Mouse (Mus musculus) frontal cortex, postnatal 14 days (tissue): ENCODE measurements around the gene Cabp4.

ENCODE experiments used
- DNase-seq, 2 experiments: peaks; one replicate each; pipeline ENCODE4 v3.0.0; 2022; ENCODE audit warnings: low spot score in 2 of 2

Cabp4 gene

DNA sequence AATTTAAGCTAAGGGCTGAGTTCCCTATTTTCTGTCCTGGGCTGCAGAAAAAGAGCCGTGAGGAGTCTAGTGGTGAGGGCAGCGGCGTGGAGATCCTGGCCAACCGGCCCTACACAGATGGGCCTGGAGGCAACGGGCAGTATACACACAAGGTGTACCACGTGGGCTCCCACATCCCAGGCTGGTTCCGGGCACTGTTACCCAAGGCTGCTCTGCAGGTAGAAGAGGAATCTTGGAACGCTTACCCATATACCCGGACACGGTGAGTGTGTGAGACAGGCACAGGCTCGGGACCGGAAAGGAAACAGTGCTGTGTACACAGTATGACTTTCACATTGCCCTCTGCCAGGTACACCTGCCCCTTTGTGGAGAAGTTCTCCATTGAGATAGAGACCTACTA lies 41.2 kb downstream of the Cabp4 start:
- no peak for DNase-seq

DNA sequence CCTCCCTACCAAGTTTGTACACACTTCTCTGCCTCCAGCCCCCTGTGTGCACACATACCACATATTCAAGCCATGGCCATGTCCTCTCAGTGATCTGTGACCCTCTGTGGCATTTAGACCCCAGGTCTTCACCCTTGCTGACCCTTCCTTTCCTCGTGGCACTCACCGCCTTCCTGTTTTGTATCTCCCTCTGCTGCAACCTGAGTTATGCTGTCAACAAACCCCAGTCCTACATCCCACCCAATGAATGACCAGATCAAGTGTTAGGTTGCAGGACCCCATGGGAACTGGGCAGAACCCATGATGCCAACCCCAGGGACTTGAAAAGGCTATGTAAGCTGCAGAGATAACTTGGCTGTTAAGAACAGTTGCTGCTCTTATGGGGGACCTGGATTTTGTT lies 41.8 kb downstream of the Cabp4 start:
- DNase-seq, result no peak

DNA sequence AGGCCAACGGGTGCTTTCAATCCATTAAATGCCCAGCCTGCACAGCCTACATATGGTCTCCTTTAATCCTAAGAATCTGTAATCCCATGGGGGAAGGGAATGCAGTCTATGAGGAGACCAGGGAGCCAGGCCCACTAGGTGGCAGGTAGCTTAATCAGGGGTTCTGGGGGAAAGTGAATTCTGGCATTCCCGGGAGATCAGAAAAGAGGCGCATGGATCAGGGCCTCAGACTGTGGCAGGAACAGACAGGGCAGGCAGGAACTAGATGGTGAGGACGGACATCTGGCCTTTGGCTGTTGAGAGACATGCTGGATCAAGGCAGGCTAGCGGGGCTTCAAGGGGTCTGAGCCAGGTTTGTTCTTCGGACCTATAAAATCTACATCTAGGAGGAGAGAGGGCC lies 42.4 kb downstream of the Cabp4 start:
- DNase-seq, result no peak

GRCm38 (mm10) chr19:4100718-4101261 lies 43.0 kb downstream of the Cabp4 start:
- peak; percentile 60 to 70 for DNase-seq

DNA sequence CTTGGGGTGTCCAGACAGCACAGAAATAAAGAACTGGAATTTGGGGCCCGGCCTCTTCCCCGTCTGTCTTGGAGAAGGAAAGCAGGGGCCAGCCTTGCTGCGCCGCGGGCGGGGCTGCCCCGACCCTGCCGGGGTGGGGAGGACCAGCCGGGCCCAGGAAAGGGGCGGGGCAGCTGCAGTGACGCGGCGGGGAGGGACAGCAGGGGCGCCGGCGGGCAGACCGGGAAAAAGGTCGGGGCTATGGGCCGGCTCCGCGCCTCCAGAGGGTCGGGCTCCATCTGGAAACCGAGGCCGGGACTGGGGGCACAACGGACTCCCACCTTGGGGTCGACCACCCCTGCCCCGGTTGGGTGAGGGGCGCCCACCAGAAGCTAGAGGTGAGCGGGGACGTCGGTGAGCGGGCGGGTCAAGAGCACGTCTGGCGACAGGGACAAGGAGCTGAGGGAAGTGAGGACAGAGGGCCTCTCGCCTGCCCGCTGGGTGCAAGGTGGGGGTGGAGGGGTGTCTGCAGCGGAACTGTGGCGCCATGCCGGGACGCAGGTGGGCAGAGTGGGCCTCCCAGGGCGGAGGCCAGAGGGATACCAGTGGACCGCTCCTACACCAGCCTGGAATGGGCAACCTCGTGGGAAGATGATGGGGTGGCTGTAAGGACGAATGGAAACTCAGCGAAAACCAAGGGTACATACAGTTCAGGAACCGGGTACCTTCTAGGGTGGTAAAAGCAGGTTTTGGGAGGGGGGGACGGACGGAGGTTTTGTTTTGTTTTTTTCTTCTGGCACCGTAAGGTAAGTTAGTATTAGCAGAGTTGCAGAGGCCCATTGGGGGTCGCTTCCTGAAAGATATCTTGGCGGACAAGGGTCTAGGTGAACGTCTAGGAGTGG lies 43.8 kb downstream of the Cabp4 start, which contains the start of gene Pitpnm1:
TSS of gene Pitpnm1 (plus strand) at position 162 of the 881 bp plus-strand sequence.
- peak in 1 of 2 experiments; percentile 49 for DNase-seq

DNA sequence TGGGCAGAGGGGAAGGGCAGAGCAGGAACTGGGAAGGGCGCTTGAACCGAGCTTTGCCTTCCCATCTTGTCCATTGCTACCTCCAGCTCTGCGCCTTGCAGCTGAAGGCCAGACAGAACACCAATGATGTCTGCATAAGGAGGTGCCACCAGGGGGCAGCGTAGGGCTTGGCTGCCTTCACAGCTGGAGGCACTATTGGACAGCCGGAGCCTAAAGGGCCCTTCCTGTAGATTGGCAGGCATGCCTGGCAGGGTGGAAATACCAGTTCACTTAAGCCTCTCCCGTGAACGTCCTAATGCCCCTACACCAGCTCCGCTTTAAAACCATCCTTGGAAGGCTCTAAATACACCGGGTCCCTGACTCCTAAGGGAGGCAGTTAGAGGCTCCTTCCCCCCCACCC lies 44.8 kb downstream of the Cabp4 start:
- peak; percentile 72 to 86 for DNase-seq

- DNase-seq, result no peak
Observed at GRCm38 (mm10) chr19:4098426-4098825, 45.4 kb downstream of the Cabp4 start.

- DNase-seq, result no peak
Observed at GRCm38 (mm10) chr19:4097441-4097825, 46.4 kb downstream of the Cabp4 start.

DNA sequence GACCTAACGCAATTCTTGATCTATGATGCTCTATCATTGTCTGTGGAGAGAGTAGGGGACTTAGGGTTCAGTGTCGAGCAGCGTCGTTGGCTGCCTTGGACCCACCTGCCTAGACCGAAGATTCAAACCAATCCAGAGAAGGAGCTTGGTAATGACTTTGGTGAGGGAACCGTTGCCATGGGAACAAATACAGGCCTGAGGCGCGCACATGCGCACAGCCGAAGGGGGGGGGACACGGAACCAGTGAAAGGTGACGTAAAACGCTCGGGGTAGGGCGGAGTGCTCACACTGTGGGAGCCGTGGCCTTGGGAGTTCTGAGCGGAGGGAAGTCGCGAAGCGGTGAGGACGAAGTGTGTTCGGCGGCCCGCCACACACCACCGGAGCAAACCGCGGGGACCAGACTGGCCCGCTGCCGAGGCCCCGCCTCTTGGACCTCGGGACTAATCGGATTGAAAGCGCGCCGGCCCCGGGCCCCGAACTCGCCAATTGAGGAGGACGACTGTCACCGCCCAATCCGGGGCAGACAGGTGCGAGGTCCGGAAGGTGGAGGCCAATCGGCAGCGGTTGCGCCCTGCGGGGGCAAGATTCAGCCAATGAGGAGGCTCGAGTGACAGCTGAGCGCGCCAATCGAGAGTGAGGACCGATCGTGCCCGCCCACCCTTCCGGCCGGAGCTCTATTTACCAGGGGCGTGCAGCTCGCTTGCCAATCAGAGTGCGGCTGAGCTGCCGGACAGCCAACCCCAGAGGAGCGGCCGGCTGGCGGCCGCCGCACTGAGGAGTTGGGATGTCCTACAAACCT lies 47.0 kb downstream of the Cabp4 start, which contains the start of gene Cdk2ap2:
TSS of gene Cdk2ap2 (plus strand) at position 541 of the 799 bp plus-strand sequence.
- DNase-seq, result peak; percentile 99 to 100

GRCm38 (mm10) chr19:4095802-4096201 lies 48.0 kb downstream of the Cabp4 start:
- no peak for DNase-seq

DNA sequence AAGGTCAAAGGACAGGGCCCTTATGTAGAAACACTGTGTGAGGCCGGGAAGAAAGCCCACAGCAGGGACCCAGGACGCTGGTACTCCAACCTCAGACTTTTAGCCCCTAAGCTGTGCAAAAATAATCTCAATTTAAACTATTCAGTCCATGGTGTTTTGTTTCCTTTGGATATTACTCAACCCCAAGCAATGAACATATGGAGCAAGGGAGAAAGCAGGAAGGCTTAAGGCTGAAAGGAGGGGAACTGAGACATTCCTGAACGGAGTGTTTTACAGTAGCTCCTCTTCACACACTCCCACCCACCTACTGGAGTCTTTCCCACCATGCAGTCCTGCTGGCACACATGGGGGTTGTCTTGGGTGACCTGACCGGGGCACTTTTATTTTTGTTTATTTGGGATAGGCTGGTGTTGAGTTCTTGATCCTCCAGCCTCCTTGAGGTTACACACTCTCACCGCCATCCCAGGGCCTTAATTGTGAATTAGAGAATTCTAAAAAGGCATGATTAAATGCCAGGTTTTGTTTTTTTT lies 49.0 kb downstream of the Cabp4 start:
- peak in 1 of 2 experiments; percentile 3 for DNase-seq

- DNase-seq, result no peak
Observed at GRCm38 (mm10) chr19:4094348-4094747, 49.5 kb downstream of the Cabp4 start.

GRCm38 (mm10) chr19:4093772-4094171 lies 50.1 kb downstream of the Cabp4 start:
- no peak for DNase-seq

DNA sequence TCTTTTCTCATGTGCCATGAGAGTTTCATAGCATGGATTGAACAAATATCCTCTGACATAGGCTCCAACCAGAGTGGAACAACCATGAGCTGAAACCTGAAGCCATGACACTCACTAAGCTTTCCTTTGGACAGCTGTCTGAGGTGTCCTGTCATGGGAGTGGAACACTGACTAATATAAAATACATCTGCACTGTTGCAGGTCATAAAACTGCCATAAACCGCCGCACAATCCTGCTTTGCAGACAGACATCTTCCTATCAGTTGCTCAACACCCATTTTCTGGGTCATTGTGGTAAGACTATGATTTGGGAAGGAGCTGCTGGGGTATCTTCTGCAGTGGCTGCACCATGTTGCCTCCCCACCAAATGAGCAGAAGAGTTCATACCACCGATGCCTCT lies 51.1 kb downstream of the Cabp4 start:
- no peak for DNase-seq

DNA sequence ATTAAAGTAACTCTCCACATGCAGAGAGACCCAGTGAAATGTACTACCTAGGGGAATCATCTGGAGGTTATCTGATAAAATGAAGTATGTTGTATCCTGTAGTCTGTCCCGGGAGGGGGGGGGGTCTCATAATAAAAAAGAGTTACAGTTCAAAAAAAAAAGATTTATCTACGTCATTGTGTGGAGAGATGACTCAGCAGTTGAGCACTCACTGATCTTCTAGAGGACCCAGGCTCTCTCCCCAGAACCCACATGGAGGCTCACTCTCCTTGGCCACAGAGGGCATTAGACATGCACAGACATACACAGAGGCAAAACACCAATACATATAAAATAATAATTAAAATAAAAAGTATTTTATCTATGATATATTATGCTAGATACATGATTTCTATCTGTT lies 52.5 kb downstream of the Cabp4 start:
- DNase-seq, result no peak

GRCm38 (mm10) chr19:4090446-4090845 lies 53.4 kb downstream of the Cabp4 start:
- DNase-seq, result no peak

DNA sequence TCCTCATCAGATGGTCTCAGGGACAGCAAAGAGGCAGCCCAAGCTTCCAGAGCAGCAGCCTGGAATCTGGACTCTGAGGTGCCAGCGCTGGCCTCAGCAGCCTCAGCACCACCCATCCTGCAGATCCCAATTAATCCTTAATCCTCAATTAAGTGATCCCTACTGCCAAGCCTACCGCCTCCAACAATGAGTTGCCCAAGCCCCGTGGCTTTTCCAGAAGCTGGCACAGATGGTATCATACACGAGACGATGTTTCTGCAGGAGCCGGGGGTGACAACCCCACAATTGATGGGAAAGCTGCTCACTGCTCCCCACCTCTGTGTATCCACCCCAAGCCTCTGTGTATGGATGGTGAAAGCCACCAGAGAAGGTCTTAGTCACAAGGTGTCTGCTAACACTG lies 54.7 kb downstream of the Cabp4 start:
- no peak for DNase-seq

DNA sequence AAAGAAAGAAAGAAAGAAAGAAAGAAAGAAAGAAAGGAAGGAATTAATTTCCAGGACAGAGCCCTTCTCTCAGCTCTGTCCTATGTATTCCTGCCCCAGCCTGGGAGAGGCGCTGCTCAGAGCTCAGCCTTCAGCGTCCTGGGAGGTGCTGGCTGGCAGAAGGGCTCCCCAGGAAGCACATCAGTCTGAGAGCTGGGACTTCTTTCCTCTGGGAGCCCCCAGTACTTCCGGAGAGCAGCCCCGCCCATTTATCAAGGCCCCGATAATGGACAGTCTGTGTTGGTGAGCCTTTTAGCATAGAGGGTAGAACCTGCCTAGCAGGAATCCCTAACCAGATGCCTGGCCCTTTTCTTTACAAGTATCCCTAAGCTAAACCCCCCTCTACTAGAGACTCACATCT lies 55.7 kb downstream of the Cabp4 start:
- DNase-seq, result no peak

DNA sequence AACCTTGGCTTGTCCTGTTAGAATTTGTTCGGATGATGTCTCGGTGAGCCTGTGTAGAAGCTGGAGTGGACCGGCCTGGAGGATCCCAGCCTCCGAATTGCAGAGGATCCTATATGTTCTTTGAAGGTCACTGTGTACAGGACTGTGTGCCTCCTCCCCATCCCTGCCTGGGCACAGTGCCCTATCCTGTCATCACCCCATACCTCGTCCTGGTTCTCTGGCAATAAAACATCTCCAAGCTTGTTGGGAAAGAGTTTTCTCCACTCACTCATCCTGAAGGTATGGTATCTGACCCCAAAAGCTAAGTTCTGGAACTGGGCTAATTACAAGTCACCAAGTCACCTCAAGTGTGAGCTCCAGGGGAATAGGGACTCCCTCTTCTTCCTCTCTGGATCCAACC lies 56.7 kb downstream of the Cabp4 start:
- DNase-seq, result no peak

DNA sequence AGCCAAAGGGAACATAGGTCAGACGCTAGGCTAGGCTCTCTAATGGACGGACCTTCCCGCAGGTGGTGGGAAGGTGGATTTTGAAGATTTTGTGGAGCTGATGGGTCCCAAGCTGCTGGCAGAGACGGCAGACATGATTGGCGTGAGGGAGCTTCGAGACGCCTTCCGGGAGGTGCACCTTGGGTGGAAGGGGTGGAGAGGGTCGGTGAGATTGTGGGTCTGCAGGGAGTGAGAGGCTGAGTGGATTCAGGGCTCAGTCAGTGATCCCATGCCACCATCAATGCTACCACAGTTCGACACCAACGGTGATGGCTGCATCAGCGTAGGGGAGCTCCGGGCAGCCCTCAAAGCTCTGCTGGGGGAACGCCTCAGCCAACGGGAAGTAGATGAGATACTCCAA lies 57.7 kb downstream of the Cabp4 start:
- DNase-seq, result no peak
